Mouse (Mus musculus) neutrophil, adult 5-6 weeks (primary cell): Measurements from ENCODE around the gene Sphkap. TPM values are rescaled to one million over a fixed set of nuclear protein-coding genes. Genes with fewer than 3 reads are reported as not detected.

Source experiments
- ATAC-seq: fragments of 151-379, 151-347 bp; 2 replicates; pipeline ENCODE4 v1.8.0; 2017; ENCODE audit warnings: mild to moderate bottlenecking, moderate TSS enrichment; ENCODE audit not compliant: insufficient number of reproducible peaks, poor library complexity, low FRiP score, severe bottlenecking; ENCODE audit errors: extremely low read depth
- total RNA-seq: library from RNA; stranded (forward); fragments of 200-1000 nt; gene quantifications from 2 replicates; pipeline ENCODE4 v1.2.3, GENCODE M21; 2017

Gene Sphkap
- not detected in 2 replicates for total RNA-seq

DNA sequence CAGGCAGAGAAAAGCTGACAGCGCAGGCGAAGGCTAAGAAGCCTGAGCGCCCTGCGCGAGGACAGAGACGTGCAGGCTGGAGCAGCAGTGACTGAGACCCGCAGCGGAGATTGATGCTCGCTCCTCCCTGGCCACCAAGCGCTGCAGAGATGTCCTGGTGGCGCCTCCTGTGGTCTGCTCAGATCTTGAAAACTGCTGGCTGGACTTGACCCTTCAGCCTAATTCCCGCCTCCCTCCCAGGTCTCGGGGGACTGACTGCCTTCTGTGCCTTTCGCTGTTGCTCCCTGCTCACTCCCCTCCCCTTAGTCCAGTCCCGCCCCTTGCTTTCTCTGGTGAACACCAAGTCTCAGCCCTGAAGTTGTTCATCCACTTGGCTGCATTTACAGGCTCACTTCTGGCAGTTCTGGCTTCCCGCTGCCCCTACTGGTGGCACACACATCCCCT, at the start of gene Sphkap:
Gene Sphkap, minus strand, starts transcription at position 180 of the 444 bp plus-strand sequence.
- no peak for ATAC-seq

DNA sequence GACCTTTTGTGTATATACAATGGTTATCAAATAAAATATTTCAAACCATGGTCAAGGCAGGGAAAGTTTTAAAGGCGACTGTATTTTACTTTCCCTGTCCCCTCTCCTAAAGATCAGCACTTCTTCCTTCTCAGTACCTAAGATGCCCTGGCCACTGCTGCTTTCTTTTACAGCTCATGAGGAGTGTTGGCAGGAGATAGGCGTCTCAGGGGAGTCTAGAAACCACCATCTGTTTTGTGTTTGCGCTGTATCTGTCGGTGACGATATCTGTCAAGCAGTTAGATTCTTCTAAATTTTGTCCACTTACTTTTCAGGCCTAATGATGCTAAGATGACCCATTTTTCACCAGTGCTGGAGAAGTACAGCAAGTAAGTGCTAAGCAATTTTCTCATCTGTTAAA, 43.3 kb upstream of the Sphkap start:
- no peak for ATAC-seq

DNA sequence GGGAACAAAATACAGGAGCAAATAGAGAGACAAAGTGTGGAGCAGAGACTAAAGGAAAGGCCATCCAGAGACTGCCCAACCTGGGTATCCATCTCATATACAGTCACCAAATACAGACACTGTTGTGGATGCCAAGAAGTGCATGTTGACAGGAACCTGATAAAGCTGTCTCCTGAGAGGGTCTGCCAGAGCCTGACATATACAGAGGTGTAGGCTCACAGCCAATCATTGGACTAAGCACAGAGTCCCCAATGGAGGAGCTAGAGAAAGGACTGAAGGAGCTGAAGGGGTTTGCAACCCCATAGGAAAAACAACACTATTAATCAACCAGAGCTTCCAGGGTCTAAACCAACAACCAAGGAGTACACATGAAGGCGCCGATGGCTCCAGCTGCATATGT, 32.4 kb upstream of the Sphkap start:
- no peak for ATAC-seq

DNA sequence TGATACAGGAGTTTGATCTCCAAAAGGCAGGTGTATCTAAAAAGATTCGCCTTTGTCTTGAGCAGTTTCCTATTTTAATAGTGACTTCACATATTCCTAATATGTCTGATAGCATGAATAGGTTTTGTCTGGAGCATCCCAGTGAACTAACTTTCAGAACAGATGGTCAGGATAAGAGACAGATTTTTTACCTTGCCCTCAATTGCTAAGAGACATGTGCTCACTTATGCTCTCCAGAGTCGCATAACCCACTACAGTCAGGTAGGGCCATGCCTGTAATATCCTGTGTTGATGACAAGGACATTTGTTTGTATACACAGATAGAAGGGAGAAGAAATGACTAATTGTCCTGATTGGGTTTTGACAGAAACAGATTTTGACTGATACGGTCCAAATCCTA, 25.9 kb upstream of the Sphkap start:
- no peak for ATAC-seq

DNA sequence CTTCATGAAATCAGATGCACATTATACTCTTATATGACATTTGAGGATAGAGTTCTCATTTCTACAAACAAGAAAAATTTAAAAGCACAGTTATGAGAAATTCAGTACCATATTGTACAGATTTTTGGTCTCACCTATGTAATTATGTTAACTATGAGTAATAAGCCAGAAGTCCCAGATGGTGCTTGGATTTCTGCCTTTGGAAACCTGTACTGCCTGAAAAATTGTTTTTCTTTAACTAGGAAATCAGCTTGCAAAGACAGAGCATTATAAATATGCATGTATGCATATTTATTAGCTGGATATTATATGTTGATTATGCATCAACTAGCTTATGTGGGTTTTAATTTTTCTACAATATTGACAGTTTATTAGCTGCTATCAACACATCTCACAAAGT, 21.9 kb upstream of the Sphkap start:
- no peak for ATAC-seq

DNA sequence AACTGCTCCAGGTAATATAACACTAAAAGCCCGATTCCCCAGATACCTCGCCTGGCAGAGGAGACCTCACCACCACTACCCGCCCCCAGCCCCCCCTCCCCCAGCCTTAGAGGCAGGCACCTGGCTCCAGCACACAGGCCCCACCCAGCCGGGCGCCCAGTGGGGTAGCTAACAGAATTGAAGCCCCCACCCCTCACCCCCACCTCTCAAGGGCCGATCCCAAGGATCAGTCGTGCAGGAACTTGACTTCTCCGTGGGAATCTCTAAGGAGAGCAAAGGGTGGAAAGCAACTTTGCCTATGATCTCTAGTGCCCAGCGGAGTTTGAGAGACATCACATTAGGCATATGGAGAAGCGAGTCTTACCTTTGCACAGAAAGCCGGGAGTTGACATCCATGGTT, 384 bp downstream of the Sphkap start:
- no peak for ATAC-seq

DNA sequence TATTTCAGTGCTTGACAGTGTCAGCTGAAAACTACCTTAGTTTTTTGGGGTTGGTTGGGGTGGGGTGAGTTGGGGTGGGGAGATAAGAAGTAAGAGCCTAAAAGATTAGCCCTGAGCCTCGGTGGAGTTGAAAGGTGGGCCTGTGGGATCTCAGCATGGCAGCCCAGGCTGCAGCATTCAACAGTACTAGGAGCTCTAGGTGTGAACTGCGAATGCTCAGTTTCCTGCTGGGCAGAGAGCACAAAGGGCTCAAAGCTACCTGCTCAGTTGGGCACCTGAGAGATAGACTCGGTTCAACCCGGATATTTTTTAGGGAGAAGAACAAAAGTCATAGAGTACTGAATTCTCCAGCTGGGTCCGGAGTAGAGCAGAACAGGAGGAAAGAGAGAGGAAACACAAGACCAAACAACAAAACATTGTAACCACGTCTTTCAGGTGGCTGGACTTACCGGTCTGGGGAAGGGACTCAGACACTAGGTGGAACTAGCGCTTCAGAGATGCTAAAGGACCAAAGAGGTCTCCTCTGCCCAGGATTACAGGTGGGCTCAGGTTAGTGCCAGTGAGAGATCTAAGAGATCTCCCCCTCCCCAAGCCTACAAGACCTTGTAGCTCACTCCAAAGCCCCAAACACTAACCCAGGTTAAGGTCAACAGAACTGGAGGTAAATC, 984 bp downstream of the Sphkap start:
- no peak for ATAC-seq

DNA sequence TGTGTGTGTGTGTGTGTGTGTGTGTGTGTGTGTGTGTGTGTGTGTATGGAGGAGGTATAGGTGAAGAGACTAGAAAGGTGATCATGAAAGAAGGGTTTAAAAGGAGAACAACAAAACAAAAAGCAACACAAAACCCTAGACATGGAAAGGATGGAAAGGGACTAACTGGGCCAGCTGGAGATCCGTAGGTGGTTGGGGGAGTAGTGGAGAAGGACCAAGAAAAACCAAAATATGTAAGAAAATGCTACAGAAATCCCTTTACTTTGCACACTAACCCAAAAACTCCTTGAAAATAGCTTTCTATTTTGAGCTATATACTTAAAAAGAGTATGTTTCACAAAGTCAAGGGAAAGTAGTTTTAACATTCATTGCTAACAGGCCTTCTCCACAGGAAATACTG, 6.9 kb downstream of the Sphkap start:
- no peak for ATAC-seq

DNA sequence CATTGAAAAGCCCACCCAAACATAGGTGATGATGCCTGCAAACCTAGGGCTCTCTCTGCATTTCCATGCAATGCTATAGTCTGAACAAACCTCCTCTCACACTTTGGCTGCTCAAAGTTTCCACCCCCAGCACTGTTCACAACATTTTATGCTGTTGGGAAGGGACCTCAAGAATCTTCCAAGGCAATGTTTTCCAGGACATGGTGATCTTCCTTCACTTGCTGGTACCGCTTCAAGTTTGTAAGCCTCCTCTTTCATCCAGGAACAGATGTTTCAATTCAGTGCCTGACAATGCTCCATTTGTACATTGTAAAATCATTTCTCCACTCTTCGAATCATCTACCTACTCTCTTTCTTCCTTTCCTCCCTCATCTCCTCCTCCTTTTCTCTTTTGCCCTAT, 11.7 kb downstream of the Sphkap start:
- ATAC-seq = no peak

DNA sequence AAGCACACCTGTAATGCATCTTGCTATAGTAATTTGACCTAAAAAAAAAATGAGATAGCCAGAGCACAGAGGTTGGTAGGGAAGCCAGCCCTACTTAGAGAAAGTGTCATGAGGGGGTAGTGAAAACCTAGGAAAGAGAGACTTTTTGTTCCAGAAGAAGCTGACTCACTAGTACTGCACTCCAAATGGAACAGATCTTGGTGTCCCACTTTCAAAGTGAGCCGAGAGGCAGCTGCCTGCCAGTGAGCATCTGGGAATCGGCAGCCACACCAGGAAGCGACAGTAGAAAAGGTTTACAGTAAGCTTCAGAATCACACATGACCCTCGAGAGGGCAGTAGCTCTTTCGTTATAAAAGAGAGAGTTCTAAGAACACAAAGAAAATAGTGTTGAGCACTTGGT, 12.4 kb downstream of the Sphkap start:
- ATAC-seq = no peak

DNA sequence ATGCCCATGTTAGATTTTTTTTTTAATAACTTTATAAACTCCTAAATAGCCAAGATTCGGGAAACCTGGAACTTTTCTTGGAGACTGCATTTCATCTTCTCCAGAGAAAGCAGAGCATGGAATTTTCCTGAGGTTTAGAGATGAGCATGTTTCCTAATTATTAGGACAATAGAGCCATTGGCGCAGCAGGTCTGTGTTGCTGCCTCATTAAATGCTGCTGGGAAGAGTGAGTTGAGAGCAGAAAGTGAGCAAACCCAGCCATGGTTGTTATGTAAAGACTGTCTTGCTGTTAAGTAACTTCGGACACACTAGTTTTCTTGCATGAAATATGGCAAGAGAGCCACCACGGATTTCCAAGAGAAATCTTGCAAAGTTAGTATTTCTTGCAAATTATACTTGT, 18.6 kb downstream of the Sphkap start:
- no peak for ATAC-seq

DNA sequence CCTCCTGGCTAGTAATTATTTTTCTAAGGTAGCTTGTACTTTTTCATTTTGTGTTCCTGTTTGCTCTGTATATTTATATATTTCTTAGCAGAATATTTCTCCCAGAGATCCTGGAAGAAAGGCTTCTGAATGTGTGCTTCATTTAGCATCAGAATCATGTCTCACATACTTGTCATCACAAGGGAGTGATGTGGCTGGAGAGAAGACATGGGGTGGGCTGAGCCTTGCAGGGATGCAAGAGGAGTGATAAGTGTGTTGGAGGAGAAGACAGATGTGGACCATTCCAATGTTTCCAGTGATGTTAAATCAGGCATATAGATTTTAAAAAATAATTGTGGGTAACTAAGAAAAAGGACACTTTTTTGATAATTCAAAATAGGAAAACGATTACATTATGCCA, 30.6 kb downstream of the Sphkap start:
- no peak for ATAC-seq

DNA sequence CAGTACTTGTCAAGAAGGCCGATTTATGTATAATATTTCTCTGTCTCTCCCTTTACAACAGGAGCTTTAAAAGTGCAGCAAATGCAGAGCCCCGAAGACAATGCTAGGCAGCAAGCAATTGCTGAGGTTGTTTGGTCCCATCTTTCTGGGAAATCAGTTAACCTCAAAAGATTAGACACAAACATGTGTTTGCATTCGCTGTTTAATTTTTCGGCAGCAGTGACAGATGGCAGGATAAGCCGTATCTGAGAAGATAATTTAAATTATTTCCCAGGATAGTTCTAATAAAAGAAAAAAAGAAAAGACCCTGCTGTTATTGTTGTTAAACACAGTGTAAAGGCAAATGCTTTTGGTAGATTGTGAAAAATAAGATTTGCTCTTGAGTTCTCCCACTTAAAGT, 41.5 kb downstream of the Sphkap start:
- no peak for ATAC-seq

DNA sequence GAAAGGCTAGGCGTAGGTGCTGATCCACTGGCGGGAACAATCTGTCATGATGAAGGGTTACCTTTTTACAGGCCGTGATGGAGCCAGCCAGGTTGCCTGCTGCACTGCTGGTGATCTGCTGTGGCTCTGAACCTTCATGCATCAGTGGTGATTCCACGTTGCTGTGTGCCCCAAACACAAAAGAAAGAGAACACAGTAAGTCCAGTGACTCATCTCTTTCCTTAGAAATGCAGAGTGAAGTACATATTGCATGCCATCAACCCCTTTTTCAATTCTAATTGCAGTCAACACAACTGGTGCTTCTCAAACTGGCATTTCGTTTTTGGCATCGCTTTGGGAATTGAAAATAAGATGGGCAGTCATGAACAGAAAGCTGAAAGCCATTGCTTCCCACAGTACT, 45.8 kb downstream of the Sphkap start:
- no peak for ATAC-seq

DNA sequence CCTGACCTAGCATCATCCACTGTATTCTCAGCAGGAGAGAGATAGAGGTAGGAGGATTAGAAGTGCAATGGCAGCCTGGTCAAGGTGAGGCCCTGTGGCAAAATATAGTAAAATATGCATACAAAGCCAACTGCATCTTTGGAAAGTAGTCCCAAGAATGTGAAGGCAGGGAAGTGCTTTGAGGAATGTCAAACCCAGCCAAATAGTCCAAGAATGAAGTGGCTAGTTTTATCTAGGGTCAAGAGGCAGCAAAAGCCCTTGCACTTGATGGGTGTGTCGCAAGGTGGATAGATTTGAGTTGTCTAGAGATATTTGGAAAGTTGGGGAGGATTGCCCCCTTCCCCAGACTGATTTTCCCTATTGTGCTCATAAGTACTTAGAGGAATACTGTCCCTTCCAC, 61.5 kb downstream of the Sphkap start:
- ATAC-seq = no peak

DNA sequence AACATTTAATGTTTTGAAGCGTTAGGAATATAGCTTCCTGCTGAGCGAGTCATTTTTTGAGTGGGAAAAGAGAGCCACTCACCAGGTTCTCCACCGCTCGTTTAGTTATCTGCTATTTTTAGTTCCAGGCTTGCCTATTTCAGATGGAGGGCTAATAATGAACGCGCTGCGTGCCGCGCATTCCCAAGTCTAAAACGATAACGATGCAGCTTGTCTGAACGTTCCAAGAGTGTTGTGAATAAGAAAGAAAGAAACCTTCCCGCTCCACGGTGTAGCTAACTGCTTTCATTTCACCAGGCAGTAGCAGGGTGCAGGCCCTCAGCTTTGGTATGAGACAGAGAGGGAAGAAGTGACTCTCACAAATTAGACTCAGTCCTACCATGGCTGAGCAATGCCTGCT, 62.4 kb downstream of the Sphkap start:
- no peak for ATAC-seq

DNA sequence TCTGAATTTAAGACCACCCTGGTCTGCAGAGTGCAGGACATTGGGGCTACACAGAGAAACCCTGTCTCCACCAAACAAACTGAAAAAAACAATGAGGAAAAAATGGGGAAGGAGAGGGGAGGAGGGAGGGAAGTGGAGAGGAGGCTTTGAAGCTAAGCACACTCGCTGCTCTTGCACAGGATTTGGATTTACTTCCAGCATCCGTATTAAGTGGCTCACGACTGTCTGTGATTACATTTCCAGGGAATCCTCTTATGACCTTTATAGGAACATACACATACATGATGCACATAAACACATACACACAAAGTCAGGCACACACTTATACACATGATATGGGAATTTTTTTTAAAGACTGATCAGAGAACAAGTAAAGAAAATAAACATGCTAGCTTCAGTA, 62.9 kb downstream of the Sphkap start:
- ATAC-seq = no peak

DNA sequence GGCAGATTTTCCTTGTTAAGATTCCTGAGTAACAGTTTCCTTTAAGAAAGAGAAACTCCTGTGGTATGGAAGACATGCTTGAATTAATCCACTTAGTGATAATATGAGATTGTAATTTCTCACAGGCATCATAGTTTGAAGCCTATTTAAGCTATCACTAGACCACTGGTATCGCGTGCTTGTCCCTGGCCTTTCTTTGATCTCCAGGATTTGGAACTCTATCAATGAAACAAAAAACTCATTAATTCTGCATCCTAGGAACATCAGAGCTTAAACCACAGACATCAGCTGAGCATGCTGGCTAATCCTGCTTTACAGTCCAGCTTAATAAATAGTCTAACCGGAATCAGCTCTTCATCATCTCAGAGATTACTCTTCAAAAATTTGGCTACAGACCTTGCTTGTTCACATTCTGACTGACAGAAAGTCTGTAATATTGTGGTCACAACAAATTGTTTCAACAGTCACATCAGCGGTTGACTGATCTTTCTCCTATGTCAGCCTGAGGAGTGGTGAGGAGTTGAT, 65.2 kb downstream of the Sphkap start:
- ATAC-seq = no peak

DNA sequence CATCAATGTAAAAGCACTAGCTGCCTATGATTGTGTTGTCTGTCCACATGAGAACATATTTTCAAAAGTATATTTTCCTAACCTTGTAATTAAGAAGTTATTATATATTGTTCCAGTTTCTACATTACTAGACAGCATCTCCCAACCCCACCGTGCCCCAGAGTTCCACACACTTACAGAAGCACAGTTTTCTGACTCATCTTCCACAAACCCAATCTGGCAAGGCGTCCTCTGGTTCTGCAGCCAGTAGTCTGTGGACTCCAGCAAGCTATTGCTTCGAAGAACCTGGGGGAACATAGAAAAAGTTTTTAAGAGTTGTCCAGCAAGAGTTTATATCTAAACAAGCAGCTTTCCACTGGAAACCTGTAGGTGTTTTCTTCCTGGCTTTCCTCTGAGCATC, 68.6 kb downstream of the Sphkap start:
- no peak for ATAC-seq

DNA sequence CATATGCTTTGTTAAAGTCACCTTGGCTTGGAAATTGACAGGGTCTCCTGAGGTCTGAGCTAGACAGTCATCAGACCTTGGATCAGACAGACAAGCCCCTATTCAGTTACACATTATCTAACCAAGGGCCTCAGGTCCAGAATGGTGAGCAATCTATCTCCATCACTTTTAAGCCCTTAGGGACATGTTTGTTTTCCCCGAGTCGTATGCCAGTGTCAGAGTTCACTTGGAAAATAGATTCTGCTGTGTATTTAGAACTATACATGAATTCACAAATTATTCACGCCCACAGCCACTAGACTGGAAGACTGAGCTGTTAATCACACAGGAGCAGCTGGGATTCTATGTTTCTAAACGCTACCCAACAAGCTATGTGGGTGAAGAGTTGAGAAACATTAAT, 91.1 kb downstream of the Sphkap start:
- no peak for ATAC-seq

DNA sequence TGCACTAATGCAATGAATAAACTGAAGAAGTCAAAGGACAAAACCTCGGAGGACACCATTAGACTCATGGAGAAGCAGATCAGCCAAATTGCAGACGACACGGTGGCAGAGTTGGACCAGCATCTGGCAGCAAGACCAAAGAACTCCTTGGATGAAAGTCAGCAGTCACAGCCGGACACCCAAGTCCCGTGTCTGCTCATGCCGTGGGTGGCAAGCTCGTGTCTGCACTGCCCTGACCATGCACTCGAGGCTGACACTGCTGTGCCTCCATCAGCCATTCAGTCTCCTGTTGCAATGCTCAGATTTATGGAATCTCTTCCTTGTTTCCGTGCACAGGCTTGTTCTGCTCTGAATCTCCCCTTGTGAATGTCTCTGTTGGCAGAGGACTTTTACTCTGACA, 92.9 kb downstream of the Sphkap start:
- no peak for ATAC-seq
